Mouse (Mus musculus) retina, postnatal 1 day (tissue): ENCODE measurements around the gene Usp4.

ENCODE experiments used
- DNase-seq: peaks from one replicate; pipeline ENCODE4 v3.0.0-alpha.2; 2012

Usp4 gene

DNA sequence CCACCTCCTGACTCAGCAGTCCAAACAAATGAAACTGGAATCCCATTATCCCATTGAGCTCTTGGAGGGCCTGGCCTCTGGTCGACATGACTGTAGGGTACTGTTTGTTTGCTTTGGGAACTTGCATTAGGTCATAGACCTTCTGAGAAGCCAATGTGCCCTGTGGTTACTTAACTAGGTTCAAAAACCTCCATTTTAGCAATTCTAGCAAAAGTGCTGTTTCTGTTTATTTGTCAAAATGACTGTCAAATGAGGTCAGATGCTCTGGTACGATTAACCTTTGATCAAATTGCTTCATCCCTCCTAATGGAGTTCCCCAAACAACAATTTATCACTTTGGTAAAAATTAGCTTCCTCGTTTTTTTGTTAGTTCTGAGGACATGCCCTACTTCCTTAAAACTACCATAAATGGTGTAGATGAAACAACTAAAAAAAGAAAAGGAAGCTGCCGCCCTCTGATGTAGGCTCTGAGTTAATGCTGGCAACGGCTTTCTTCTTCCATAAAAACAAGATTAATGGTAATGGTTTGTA is 5.3 kb upstream of the Usp4 start:
- no peak for DNase-seq

DNA sequence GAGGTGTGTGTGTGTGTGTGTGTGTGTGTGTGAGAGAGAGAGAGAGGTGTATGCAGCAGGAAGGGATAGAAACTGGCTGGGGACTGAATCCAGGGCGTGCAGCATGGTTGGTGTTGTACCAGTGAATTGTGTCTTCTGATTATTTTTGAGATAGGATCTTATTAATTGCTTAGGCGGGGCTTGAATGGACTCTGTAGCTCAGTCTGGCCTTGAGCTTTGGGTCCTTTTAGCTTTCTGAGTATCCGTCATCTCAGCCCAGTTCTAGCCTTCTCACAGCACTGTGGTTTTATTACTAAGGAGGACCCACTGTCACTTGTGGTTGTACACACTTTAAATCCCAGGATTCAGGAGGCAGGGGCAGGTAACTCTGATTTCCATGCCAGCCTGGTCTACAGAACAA is 4.3 kb upstream of the Usp4 start:
- no peak for DNase-seq

DNA sequence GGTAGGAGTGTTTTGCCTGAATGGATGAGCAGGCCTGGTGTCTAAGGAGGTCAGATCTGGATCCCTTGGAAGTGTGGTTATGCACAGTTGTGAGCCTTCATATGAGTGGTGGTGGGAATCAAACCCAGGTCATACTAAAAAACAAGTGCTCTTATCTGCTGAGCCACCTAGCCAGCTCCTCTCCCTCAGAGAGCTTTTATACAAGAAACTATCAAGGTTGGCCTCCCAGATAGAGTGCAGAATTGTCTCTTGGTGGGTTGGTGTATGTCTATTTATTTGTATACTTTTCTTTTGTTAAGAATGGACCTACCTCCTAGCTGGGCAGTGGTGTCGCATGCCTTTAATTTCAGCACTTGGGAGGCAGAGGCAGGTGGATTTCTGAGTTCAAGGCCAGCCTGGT is 3.8 kb upstream of the Usp4 start:
- DNase-seq, result no peak

DNA sequence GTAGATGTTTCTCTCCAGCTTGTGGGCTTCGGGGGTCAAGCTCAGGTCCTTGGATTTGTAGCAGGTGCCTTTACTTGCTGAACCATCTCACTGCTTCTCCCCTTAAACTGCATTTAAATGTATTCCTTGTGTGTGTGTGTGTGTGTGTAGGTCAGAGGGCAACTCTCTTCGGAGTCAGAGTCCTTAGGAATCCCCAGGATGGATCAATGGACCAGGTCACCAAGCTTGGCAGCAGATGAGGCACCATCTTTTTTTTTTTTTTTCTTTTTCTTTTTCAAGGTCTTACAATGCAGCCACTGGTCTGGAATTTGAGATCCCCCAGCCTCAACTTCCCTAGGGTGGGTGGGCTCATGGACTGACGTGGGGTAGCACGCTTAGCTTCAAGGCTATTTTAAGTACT is 3.2 kb upstream of the Usp4 start:
- no peak for DNase-seq

DNA sequence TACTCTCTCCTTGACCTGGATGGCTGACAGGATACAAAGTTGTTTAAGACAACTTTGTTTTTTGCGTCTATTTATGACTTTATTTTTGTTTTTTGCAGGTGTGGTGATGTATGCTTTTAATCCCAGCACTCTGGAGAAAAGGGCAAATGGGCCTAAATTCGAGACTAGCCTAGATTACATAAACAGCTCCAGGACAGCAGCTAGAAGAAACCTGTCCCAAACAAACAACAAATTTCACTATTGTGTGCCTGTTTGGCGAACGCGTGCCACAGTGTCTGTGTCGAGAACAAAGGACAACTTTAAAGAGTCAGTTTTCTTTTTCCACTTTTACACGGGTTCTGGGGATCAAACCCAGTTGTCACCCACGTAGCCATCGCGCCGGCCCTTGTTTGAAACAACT is 629 bp upstream of the Usp4 start:
- no peak for DNase-seq

DNA sequence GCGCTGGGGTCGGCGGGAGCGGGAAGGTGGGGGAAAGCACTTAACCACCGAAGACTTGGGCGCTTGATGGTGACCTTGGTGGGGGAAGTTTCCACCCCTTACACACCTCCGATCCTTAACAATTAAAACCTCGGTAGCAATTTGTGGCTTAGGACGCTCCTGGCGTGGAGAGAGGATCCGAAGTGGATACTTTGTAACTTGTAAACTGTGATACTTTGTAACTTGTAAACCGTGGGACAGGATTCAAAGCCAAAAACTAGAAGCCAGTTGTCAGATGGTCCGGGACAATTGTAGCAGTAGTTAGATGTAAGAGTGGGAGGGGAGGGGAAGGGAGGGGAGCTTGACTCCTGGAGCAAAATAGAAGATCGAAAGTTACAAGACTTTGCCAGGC is 632 bp downstream of the Usp4 start:
- DNase-seq, result no peak

DNA sequence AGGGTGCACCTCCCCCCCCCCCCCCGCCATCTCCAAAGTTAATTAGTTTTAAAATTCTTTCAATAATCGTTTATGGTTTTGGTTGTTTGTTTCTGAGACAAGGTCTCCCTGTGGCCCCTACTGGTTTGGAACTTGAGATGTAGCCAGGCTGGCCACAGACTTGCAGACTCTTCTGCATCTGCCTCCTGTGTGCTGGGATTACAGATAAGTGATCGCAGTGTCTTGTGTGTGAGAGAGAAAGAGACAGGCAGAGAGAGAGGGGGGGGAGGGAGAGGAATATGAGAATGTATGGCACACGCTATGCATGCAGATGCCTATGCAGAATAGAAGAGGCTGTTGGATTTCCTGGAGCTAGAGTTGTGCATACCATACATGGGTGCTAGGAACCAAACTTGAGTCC is 2.1 kb downstream of the Usp4 start:
- DNase-seq, result no peak

DNA sequence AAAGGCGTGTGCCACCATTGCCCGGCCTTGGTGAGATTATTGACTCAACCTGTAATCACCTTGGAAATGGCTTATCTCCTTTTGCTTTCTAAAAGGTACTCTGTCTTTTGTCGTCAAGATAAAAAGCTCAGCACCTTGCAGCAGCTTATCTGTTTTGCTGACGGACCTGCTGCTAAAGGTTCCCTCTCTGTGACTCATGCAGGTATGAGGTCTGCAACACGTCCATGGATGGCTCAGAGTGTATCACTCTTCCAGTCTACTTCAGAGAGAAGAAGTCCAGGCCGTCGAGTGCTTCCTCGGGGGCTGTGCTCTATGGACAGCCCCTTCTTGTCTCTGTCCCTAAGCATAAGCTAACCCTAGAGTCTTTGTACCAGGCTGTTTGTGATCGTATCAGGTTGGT is 30.6 kb downstream of the Usp4 start:
- DNase-seq, result no peak

DNA sequence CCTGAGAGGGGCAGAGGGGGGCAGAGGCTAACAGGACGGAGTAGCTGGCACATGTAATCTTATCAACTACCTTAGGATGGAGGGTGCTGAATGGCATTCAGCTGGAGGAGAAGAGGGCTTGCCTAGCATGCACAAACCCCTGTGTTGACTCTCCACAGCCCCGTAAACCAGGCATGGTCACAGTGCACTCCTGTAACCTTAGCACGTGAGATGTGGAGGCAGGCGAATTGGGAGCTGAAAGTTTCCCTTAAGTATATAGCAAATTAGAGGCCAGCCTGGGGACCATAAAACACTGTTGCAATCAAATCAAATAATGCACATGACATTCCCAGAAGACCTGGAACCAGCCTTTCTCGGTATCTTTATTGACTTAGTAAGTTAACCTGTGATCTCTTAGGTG is 31.1 kb downstream of the Usp4 start:
- no peak for DNase-seq

DNA sequence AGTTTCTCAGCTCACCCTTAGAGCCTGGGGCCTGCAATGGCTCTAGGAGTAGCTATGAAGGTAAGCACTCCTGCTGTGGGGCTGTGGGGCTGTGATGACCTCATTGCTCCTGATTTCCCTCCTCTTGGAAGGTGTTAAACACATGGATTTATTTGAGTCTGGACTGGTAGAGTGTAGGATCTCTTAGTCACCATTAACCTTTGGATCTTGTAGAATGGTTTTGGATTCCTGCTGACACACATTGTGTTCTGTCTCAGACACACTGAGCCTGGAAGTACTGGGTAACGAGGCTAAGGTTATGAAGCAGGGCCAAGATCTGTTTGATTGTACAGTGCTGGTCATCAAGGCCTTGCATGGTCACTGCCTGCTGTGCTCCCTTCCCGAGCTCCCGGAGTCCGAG is 31.6 kb downstream of the Usp4 start:
- no peak for DNase-seq

DNA sequence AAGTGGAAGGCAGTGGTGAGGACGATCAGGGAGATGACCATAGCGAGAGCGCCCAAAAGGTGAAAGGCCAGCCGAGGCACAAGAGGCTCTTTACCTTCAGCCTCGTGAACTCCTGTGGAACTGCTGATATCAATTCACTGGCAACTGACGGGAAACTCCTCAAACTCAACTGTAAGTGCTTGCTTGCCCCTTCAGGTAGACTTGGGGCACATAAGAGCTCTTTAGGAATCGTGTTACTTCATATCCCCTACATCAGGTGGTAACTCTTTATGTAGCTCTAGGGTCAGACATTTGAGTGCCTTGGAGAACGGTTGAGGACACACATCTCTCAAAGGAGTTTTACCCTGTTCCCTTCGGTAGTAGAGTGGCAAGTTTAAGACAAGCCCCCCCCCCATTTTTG is 33.7 kb downstream of the Usp4 start:
- no peak for DNase-seq

DNA sequence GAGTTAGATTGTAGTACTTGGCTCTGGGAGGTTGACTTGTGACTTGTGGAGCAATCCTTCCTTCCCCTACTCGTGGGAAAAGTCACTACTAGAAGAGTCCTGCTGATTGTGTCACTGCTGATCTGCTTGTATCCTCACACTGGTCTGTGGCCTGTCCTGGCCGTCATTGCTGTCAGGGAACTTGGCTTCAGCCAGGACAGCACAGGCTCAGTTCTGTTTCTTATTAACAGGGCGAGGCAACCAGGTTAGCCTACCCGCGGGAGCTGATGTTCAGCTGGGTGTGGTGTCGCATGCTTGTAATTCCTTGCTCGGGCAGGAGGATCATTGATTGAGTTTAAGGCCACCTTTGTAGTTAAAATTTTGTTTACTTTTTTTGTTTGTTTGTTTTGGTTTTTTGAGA is 37.4 kb downstream of the Usp4 start:
- no peak for DNase-seq

DNA sequence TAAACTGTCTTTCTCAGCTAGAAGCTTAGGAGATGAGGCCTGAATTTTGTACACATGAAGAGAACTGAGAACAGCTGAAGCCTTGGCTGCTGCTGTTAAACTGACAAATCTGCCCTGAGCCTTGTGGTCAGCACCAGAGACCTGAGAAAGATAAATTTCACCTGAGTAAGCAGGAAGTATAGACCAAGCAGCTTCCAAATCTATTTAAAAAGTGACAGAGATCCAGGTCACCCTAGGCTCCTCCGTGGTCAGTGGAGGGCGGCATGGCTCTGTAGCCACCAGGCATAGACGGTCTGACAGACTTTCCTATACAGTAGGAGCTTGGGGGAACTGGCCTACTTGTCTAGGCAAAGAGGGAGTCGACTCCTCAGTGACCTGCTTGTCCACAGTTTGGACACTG is 39.2 kb downstream of the Usp4 start:
- DNase-seq, result no peak

DNA sequence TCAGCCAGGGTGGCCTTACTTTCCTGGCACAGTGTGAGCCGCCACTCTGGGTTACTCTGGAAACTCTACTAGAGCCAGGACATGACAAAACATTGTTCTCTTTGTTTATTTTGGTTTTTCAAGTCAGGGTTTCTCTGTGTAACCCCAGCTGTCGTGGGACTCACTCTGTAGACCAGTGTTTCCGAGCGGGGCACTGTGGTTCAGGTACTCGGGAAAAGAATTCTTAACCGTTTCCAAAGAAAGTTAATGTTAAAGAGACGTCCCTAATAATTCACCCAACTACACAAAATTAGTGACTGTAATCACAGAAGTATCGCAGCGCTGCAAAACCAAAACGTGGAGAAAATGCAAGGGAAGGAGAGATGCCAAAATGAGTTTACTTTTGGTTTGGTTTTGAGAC is 40.9 kb downstream of the Usp4 start:
- no peak for DNase-seq

DNA sequence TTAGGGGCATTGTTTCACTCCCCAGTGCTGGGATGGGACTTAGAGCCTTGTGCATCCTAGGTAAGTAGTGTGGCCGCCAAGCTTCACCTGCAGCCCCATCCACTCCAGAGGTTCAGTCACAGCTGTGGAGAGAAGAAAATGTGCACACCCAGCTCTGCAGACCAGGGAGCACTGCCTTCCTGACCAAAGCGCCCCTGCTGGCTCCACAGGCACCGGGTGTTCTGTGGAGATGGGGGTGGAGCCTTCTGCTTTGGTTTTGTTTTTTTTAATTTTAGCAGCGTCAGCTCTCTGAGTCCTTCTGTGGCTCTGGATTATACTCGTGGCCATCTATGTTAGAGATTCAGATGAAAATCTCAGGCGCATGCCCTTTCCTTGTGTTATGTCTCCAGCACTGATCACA is 41.6 kb downstream of the Usp4 start:
- DNase-seq, result no peak

DNA sequence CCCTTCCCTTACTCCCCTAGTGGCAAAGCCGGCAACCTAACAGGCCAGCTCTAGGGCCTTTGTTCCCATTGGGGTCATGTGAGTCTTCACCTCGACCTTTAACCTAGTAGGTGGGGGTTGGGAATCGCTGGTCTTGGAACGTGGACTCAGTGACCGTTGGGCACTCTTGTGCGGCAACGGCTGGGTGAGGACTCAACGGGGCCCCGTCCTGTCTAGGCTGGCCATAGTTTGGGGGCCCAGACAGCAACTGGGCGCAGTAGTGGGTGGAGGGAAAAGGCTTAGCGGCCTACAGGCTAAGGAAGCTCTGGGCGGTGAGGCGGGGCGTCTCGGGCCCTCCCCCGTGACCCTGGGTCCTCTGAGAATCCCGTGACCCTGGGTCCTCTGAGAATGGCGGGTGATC is 45.0 kb downstream of the Usp4 start, which contains the start of gene 1700102P08Rik:
Gene 1700102P08Rik, plus strand, starts transcription at position 130 of the 400 bp plus-strand sequence.
- DNase-seq, result peak; percentile 9

DNA sequence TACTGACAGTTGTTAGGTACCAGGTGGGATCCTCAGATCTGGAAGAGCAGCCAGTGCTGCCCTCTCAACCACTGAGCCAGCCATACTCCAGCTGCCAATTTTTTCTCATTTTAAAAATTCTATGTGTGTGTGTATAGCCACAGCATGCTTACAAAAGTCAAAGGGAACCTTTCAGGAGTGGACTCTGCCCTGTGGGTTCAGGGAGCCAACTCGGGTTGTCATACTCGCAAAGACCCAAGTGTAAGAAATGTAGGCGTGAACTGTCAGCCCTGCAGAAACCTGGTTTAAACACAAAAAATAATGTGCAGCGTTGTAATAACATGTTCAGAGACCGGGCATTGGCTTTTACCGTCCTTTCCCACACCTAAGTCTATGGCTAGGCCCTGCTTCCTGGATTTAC is 46.5 kb downstream of the Usp4 start:
- DNase-seq, result no peak

DNA sequence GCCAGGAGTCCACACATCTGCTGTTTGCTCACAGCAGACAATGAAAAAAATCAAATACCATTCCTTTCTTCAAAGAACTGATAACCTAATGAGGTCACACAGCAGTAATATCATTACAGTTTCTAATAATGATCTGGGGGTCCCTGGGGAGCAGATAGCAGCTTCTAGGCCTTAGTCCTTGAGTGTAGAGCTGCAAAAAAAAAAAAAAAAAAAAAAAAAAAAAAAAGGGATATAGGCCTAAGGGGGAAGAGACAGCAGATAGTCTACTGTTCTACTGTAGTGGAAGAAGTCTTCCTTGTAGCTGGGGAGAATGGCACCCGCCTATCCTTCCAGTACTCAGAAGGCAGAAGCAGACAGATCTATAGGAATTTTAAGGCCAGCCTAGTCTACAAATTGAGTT is 47.8 kb downstream of the Usp4 start:
- no peak for DNase-seq

DNA sequence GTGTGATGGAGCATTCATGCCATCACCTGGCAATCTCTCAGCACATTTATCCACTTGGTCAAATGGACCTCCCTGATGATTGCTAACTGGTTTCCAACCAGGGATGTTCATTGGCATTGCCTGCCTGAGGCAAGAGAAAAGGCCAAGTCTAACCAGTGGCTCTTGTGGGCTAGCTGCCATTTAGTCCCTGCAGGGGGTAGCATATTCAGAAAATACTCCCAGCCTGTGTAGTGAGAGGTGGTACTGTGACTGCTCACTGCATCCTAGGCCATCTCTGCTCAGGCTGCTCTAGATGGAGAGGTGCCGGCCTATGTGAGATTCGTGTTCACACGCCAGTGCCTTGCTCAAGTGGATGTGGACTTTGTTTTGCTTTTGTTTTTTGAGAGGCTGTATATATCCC is 50.7 kb downstream of the Usp4 start:
- DNase-seq, result no peak

DNA sequence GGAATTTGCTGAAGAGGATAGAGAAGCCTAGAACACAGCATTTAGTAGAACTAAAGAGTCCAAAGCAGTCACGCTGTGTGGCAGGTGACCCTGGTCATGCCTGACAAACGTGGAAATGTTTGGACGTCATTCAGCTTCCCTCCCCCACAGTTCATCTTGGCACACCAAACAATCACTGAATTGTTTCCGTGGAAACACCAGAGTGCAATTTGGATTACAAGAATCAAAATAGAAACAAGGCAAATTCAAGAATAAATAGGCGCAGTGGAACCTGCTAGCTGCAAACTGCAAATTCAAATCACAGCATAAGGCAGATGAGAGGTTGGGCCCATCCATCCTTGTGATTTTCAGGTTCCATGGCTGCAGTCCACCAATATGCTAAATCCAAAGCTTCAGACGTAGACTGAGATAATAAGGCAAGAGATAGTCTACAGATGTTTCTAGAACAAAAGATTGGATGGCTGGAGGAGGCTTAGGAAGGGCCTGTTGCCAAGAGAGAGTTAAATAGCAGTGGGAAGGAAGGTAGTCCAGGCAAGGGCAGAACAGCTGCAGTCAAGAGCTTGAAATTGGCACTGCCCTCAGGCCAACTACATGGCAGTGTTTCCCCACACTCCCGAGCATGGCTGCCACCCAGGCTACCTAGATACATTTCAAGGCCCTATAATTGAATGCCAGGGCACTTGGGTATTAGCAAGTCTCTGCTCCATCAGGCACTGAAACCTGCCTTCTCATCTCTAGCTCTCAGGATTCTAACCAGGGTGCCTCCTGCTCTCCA is 53.7 kb downstream of the Usp4 start:
- no peak for DNase-seq

DNA sequence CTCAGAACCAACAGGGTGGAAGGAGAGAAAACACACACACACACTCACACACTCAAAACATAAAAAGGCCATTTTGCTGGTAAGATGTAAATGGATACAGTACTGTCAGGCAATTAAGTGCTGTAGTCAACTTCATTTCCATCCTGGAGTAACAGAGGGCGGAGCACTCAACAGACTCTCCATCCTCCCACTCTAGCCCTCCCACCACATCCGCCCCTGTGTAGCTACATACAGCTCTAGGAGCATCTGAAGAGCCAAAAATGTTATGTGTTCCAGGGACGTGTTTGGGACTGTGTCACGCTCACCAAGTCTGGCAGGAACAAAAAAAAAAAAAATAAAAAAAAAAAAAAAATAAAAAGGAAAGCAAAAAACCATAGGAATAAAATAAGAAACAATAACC is 55.4 kb downstream of the Usp4 start:
- no peak for DNase-seq

DNA sequence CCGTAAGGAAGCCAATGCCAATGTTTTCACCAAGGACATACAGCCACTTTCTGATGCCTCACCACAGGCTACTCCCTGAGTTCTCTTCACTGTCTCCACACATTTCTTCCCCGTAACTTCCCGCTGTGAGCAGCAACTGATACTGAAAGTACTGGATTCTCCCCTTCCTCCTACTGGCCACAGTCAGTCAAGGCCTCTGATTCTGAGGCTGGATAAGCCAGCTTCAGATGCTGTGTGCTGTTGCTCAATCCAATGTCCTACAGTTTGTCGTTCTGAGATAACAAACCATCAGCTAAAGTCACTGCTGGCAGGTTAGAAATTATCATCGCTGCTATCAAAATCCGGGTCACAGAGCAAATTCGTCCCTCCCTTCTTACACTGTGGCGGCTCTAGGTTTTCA is 56.8 kb downstream of the Usp4 start:
- DNase-seq, result no peak

DNA sequence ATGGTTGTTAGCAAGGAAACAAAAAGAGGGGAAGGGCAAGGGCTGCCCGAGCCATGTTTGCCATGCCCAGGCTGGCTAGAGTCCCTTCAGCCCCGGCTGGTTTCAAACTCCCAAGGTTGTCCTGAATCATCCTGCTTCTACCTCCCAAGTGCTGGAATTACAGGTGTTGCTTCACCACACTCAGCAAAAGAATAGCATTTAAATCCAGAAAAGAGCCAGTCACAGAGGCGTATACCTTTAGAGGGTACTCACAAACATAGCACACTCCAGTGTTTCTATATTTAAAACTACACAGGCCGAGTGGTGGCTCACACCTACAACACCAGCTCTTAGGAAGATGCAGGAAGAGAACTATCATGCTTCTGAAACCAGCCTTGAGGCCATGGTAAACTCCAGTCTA is 61.9 kb downstream of the Usp4 start:
- DNase-seq, result no peak

DNA sequence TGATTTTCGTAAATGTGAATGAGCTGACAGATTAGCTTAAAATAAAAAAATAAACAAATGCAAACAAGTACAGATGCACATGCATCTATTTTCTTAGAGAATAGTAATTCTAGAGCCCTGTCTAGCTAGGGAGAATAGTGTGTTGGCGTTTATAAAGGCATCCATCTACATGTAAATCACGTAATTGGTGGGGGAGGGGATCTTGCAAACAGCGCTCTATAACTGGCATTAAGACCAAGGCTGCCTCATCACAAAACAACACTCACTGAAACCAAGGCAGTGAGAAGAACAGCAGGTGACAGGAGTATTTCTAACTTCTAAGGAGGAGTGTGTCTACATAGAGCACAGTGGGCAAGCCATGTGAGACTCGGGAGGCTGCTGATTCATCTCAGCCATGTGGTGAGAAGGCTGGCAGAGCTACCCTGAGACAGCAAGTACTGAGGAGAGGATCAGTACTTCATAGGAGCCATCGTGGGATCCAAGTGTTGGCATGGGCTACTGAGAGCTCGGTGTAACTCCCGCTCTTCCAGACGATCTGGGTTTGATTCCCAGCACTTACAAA is 63.8 kb downstream of the Usp4 start:
- DNase-seq, result no peak

DNA sequence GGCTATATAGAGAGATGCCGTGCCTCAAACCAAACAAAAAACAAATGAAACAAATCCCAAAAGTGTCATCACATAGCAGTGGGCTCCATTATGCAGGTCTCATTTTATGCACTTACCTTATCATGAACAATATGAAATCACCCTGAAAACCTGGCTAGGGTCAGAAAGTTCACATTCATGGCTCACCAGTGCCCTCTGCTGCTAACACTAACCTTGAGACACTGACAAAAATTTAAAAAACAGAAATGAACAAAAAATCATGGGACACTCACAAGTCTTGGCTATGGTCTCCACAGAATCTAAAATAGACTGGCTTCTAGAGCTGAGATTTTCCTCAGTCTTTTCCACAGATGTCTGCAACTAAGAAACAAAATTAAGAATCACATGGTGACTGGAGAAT is 64.6 kb downstream of the Usp4 start:
- no peak for DNase-seq
